Mouse (Mus musculus): ENCODE data around the gene Astn1. TPM values are rescaled to one million over a fixed set of nuclear protein-coding genes. Genes with fewer than 3 reads are reported as not detected.

Gene Astn1
- polyA plus RNA-seq, 2 experiments: 3.1 TPM

DNA sequence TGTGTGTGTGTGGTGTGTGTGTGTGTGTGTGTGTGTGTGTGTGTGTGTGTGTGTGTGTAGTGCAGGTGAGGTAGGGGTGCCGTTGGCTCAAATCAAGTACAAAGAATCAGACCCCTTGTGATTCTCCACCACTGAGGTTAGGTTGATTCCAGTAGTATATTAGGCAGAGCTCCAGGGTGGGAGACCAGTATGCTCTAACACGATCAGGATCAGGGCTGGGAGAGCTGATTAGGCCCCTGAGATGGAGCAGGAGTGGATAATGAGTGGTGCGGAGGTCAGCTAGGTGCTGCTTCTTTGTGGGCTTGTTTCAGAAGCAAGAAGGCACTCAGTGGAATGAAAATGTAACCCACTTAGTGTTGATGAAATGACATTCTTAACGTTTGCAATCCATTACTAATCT, 28.6 kb downstream of the Astn1 start:
- DNase-seq (ENCODE audit: low spot score) (no peak), ATAC-seq (ENCODE audit: low FRiP score, low read depth) (no peak)
- no peaks in the 10 kb centered on the region for H3K4me1 ChIP-seq (ENCODE audit: control insufficient read depth, insufficient read depth, low read length)
- 75% methylated on average over 4 of the region's 4 CpGs for WGBS
- no peaks in the 10 kb centered on the region for H3K36me3 ChIP-seq (ENCODE audit: control insufficient read depth, insufficient read depth, low read length)
- no peaks in the 10 kb centered on the region for H3K9me3 ChIP-seq (ENCODE audit: control insufficient read depth, low read length)
- no peak overlapping the region for H3K9ac ChIP-seq (ENCODE audit: low read depth, low read length, severe bottlenecking)
- no peak overlapping the region for H3K4me2 ChIP-seq (replicated peaks; ENCODE audit: low read depth, low read length, severe bottlenecking)
- no peak for TF ChIP-seq POLR2A (IDR thresholded peaks at IDR 0.05; ENCODE audit: borderline replicate concordance, extremely low read depth, insufficient read depth, insufficient read length)
- H3K27ac ChIP-seq (replicated peaks; ENCODE audit: low read depth, low read length): no peak overlapping the region
- H3K4me3 ChIP-seq (replicated peaks; ENCODE audit: low read length): no peak overlapping the region
- H3K27me3 ChIP-seq (ENCODE audit: control insufficient read depth, insufficient read depth, low read length): no peaks in the 10 kb centered on the region

DNA sequence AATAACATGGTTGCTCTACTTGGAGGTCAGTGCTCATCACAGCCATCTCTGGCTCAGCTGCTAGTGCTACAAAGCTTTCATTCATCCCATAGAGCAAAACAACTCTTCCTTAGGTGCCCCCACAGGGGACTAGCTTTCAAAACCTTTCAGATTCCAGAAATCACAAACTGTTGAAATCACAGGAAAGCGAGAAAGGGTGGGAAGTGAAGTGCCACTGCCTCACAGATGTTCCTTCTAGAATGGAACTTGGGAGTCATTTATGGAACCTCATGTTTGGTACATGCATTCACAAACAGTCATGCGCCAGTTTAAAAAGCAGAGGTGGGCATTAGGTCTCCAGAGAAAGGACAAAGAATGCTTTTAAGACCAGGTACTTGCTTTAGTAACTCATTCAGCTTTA, 35.0 kb downstream of the Astn1 start:
- TF ChIP-seq POLR2A (IDR thresholded peaks at IDR 0.05; ENCODE audit: borderline replicate concordance, extremely low read depth, insufficient read depth, insufficient read length): no peak

DNA sequence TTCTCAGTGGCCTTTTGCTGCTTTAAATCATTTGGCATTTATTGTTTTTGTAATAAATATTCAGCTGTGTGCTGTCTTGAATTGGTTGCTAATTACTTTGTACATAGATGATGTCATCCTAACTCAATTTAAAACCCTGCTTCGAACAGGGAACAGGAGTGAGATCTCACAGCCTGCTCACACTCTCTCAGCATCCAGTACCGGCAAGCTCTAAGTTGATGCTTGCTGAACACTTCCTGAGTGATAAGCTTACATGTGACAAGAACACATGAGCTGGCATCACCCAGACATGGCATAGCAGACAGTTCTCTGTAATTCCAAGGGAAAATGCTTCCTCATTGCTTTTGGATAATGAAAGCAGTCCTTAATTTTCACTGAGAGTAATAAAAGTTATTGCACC, 38.8 kb downstream of the Astn1 start:
- 61% methylated on average over 2 of the region's 2 CpGs for WGBS

More for the DNA sequence above, 35.0 kb downstream of the Astn1 start:
- ATAC-seq (ENCODE audit: low FRiP score, low read depth) (no peak), DNase-seq (ENCODE audit: low spot score) (no peak)
- no peak overlapping the region for H3K4me2 ChIP-seq (replicated peaks; ENCODE audit: low read depth, low read length, severe bottlenecking)
- H3K9me3 ChIP-seq (ENCODE audit: control insufficient read depth, low read length): no peaks in the 10 kb centered on the region
- no peaks in the 10 kb centered on the region for H3K36me3 ChIP-seq (ENCODE audit: control insufficient read depth, insufficient read depth, low read length)
- no peaks in the 10 kb centered on the region for H3K4me1 ChIP-seq (ENCODE audit: control insufficient read depth, insufficient read depth, low read length)
- no peak overlapping the region for H3K9ac ChIP-seq (ENCODE audit: low read depth, low read length, severe bottlenecking)
- H3K4me3 ChIP-seq (replicated peaks; ENCODE audit: low read length): no peak overlapping the region
- H3K27ac ChIP-seq (replicated peaks; ENCODE audit: low read depth, low read length): no peak overlapping the region
- 92% methylated on average over 2 of the region's 2 CpGs for WGBS
- H3K27me3 ChIP-seq (ENCODE audit: control insufficient read depth, insufficient read depth, low read length): no peaks in the 10 kb centered on the region

DNA sequence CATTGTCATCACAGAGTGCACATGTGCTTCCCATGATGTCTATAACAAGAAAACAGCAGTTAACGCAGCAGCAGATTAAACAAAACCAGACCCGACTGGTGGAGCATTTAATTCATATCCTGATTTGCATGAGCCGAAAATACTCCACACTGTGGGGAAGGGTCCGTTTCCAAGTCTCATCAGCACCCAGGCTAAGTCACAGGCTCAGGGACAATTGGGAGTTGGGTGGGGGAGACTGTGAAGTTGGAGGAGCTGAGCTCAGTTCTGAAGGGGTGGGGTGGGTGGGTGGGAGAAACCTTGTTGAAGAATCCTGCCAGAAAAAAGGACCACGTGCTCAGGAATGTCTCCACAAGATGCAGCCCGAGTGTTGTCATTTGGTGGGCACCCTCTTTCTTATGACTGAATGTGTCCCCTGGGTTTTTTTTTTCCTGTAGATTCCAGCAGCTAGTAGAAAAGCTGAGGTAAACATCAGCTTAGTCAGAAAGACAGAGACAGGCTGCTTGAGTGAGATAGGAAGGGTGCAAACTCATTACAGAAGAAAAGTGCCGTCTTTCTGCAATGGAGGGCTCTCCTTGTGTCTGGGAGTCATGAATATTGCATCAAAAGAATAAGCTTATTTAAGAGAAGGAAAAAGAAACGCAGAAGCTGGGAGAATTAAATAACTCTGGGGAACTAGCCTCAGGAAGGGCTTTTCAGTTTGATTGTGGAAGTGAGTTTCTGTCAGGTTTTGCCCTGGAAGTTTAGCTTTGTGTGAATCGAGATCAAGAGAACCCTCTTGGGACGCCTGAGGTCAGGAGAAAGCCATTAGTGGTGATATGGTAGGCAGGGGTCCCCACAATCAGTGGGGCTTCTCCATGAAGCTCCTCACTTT, 44.1 kb downstream of the Astn1 start:
- no peaks in the 10 kb centered on the region for H3K36me3 ChIP-seq (ENCODE audit: control insufficient read depth, insufficient read depth, low read length)
- H3K27me3 ChIP-seq (ENCODE audit: control insufficient read depth, insufficient read depth, low read length): no peaks in the 10 kb centered on the region
- DNase-seq (ENCODE audit: low spot score) (no peak), ATAC-seq (ENCODE audit: low FRiP score, low read depth) (no peak)
- no peaks in the 10 kb centered on the region for H3K4me1 ChIP-seq (ENCODE audit: control insufficient read depth, insufficient read depth, low read length)
- H3K9ac ChIP-seq (ENCODE audit: low read depth, low read length, severe bottlenecking): no peak overlapping the region
- WGBS: 42% methylated on average over 10 of the region's 10 CpGs
- no peak overlapping the region for H3K27ac ChIP-seq (replicated peaks; ENCODE audit: low read depth, low read length)
- TF ChIP-seq POLR2A (IDR thresholded peaks at IDR 0.05; ENCODE audit: borderline replicate concordance, extremely low read depth, insufficient read depth, insufficient read length): no peak
- no peak overlapping the region for H3K4me3 ChIP-seq (replicated peaks; ENCODE audit: low read length)
- H3K9me3 ChIP-seq (ENCODE audit: control insufficient read depth, low read length): no peaks in the 10 kb centered on the region
- H3K4me2 ChIP-seq (replicated peaks; ENCODE audit: low read depth, low read length, severe bottlenecking): no peak overlapping the region

More for the DNA sequence above, 38.8 kb downstream of the Astn1 start:
- ATAC-seq (ENCODE audit: low FRiP score, low read depth) (no peak), DNase-seq (ENCODE audit: low spot score) (no peak)
- no peak for TF ChIP-seq POLR2A (IDR thresholded peaks at IDR 0.05; ENCODE audit: borderline replicate concordance, extremely low read depth, insufficient read depth, insufficient read length)
- H3K27ac ChIP-seq (replicated peaks; ENCODE audit: low read depth, low read length): no peak overlapping the region
- no peak overlapping the region for H3K9ac ChIP-seq (ENCODE audit: low read depth, low read length, severe bottlenecking)
- H3K4me1 ChIP-seq (ENCODE audit: control insufficient read depth, insufficient read depth, low read length): no peaks in the 10 kb centered on the region
- no peak overlapping the region for H3K4me3 ChIP-seq (replicated peaks; ENCODE audit: low read length)
- no peak overlapping the region for H3K4me2 ChIP-seq (replicated peaks; ENCODE audit: low read depth, low read length, severe bottlenecking)
- H3K27me3 ChIP-seq (ENCODE audit: control insufficient read depth, insufficient read depth, low read length): no peaks in the 10 kb centered on the region
- H3K36me3 ChIP-seq (ENCODE audit: control insufficient read depth, insufficient read depth, low read length): no peaks in the 10 kb centered on the region
- H3K9me3 ChIP-seq (ENCODE audit: control insufficient read depth, low read length): no peaks in the 10 kb centered on the region

DNA sequence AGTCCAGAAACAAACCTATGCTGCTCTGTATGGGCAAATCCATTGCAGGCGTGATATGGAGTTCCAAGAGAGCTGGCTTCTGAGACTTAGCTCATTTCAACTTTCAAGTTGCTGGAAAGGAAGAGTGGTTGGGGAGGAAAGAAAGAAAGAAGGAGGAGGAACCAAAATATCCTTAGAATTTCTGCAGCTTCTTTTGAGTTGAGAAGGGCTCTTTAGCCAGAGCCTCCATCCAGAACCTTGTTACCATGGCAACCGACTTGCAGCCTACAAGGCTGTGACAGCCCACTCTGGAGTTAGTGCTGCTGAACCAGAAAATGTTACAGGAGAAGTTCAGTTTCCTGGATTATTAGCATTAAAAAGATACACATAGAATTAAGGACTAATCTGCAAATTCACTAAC, 46.1 kb downstream of the Astn1 start:
- Histone ChIP-seq H3K9ac (ENCODE audit: low read depth, low read length, severe bottlenecking) (no peak overlapping the region), H3K4me1 (ENCODE audit: control insufficient read depth, insufficient read depth, low read length) (no peaks in the 10 kb centered on the region), H3K9me3 (ENCODE audit: control insufficient read depth, low read length) (no peaks in the 10 kb centered on the region), H3K27me3 (ENCODE audit: control insufficient read depth, insufficient read depth, low read length) (no peaks in the 10 kb centered on the region), H3K4me2 (replicated peaks; ENCODE audit: low read depth, low read length, severe bottlenecking) (no peak overlapping the region), H3K4me3 (replicated peaks; ENCODE audit: low read length) (no peak overlapping the region), H3K27ac (replicated peaks; ENCODE audit: low read depth, low read length) (no peak overlapping the region), H3K36me3 (ENCODE audit: control insufficient read depth, insufficient read depth, low read length) (no peaks in the 10 kb centered on the region)
- no peak for ATAC-seq (ENCODE audit: low FRiP score, low read depth)
- TF ChIP-seq POLR2A (IDR thresholded peaks at IDR 0.05; ENCODE audit: borderline replicate concordance, extremely low read depth, insufficient read depth, insufficient read length): no peak
- WGBS: 72% methylated on average over 2 of the region's 2 CpGs
- peak; percentile 44 for DNase-seq (ENCODE audit: low spot score)

All from limb, embryonic 14.5 days (tissue).